Mouse (Mus musculus) urinary bladder, adult 2 months (tissue): Measurements from ENCODE around the gene Tmf1. TPM values are rescaled to one million over a fixed set of nuclear protein-coding genes. Genes with fewer than 3 reads are reported as not detected.

Source experiments
- DNase-seq: peaks from one replicate; pipeline ENCODE4 v3.0.0; 2022; ENCODE audit warnings: low spot score
- polyA plus RNA-seq: library from polyadenylated mRNA; depleted of rRNA; stranded (reverse); fragments of >200 nt; gene quantifications from 2 replicates; pipeline ENCODE4 v1.2.3, GENCODE M21; 2012; rRNA removed

The Tmf1 gene
- 4.2 and 8.2 TPM in 2 replicates for polyA plus RNA-seq

DNA sequence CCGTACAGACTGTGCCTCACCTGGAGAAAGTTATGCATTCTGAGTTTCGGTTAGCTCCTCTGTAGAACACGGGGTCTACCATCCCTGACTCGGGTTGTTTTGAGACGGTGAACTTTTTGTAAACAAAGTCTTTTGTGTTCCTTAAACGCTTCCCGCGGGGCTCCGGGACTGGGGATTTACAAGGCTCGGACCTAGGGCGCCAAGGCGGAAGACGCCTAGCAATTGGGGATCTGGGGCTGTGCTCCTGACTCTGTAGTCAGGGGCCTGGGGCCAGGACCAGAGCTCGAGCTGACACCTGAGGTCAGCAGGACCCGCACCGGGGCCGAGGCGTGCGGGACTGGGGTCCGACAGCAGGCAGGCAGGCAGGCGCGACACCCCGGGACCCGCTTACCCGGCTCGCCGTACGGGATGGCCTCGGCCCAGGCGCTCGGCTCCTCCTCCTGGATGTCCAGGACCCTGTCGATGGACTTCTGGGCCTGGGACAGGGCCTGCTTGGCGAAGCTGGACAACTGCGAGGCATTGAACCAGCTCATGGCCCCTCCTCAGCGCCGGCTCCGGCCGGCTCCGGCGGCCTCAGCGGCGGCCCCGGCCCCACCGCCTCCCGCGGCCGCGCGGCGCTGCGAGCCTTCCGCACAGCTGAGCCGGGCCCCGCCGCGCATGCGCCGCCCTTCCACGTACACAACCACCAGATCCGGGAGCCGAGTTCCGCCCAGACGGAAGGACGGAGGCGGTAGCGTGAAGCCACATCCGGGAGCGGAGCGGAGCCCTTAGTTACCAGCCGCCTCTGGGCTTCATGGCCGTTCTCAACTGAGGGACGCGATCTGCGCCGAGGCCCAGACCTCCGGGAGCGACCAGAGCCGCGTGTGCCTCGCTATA lies at the start of gene Tmf1:
Gene Tmf1 (minus strand): TSS at position 632 of the 876 bp plus-strand sequence.
- DNase-seq, result peak; percentile 93

DNA sequence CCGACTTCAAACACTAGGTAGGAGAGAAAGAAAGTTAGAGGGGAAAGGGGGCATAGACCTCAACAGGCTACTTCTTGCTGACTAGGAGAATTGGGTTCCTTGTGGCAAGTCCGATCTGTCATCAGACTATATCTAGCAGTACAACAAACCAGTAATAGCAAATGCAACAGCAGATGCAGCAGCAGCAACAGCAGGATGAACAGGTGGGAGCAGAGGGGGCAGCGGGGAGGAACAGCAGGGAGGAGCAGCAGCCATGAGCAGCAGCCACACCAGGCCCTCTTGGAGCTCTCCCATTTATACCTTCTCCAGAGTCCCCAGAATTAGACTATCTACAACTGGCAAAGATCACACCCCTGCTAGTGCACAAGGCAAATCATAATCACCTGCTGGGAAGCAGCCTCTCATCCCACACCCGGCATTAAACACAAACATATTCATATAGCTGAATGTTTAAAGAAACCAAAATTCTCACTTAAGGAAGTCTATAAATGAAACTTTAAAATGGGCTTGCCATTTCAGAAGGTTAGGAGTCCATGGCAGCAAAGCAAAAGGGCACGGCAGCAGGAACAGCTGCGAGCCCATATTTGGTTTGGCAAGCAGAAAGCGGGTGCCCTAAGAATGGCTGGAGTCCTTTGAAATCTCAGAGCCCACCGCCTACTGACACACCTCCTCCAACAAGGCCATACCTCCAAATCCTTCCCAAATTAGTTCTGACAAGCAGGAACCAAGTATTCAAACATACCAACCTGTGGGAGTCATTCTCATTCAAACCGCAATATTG lies 48.3 kb upstream of the Tmf1 start:
- DNase-seq, result no peak

DNA sequence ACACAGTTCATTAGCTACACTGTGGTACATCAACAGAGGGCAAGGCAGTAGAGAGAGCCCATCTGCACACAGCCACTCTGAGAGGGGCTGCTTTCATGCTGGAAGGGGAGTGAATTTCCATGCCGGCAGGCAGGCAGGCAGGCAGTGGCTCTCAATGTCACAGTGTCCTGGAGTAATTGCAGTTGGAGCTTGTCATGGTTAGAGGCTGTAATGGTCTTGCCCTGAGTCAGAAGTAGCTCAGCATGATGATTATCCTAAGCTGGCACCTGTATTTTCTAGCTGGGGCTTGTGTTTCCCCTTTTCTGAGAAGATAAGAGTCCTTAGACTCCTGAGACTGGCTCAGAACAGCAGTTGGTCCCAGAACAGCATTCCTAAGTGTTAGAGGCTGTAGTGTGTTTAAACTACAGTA lies 47.2 kb upstream of the Tmf1 start:
- DNase-seq, result no peak

DNA sequence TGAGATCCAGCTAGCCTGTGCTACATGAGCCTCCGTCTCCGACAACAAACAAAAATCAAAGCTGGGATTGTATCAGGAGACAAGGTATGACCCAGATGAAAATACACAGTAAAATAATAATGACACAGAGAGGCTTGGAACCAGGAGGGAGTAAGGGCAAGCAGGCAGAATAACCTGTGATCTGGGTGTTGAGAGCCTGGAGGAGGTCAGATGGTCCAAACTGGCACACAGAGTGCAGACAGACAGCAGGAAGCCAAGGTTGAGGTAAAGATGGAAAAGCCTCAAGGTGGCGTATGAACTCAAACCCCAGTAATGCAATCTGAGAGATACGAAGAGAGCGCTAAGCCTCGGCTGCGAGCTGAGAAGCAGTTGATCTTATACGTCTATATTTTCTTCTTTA lies 45.6 kb upstream of the Tmf1 start:
- DNase-seq, result no peak

DNA sequence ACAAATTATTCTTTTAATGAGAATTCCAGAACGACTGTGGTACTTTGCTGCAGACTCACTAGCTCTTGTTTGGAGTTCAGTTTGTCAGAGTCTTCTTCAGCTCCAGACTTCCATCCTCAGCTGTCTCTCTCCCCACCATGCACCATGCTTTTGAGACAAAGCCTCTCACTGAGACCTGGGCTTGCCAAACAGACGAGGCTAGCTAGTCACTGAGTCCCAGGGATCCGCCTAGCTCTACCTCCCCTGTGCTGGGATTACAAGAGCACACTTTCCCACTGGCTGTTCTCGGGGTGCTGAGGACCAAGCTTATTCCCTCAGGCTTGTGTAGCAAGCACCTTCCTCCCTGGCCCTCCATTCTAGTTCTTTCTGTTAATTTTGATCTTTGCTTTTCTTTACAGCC lies 44.6 kb upstream of the Tmf1 start:
- DNase-seq, result no peak

DNA sequence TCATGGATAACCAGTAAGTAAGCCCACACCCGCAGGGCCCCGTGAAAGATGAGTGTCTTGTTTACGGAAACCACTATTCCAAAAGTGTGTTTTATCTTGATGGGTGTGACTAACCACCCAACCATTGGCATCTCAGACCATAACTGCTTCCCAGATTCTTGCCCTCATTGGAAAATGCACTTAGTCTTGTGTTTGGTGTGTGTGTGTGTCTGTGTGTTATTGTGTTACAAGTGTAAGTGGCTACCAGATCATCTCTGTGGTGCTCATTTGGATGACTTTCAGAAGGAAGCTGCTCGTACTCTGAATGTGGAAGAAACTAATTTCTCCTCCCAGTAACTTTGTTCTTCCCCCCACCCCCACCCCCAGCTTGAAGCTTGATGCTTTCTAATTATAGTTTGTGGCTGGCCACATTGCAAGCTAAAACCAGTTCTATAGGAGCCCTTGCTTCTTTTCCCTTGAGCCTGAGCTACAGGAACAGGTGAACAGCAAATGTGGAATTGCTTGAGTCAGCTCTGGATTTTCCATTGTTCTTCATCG lies 44.1 kb upstream of the Tmf1 start:
- no peak for DNase-seq

DNA sequence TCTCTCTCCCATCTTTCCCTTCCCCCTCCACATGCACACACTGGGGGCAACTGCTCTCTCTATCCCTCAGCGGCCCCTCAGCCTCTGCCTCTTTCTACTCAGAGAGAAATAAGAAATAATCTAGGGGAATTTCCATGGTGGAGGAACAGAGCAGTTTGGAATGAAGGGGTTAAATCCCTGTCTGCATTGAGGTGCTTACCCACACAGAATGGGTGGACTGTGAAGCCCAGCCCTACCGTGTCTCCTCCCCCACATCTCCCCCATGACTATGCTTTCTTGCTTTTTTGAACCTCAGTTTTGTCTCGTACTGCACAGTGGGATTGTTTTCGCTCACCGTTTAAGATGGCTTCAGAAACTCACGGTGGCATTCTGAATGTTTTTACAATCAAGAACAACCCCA lies 43.4 kb upstream of the Tmf1 start:
- DNase-seq, result no peak

DNA sequence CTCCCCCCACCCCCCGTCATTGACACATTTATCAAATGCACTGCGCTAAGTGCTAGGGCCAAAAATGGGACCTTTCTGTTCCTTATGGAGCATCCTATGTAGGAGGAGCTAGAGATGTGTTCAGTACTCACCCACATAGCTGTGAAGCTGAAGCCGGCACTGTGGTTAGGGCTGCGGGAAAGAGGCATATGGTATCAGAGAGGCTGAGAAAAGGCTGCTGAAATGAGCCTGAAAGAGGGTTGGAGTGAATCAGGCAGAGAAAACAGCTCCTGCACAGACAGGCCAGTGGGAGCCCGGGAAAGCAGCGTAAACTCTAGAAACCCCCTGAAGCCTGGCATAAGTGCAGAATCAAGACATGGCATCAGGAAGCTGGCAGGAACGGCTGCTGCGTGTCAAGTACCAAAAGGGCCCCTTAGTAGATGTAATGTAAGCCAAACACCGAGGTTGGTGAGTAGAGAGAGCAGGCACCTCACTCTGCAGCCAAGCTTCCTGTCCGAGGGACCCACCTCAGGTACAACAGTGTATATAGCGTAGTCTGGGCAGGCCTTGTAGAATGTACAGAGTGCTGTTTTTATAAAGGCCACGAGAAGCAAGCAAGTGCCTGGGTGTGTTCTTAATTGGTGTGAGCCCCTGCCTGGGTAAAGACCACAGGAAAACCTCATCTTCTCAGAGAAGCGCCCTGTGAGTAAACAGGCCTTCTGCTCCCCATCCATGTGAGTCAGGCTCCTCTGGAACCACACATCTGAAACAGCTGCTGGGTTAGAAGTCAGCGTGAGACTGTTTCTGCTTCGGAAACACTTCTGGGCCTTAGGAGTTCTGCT lies 42.5 kb upstream of the Tmf1 start:
- DNase-seq, result no peak

DNA sequence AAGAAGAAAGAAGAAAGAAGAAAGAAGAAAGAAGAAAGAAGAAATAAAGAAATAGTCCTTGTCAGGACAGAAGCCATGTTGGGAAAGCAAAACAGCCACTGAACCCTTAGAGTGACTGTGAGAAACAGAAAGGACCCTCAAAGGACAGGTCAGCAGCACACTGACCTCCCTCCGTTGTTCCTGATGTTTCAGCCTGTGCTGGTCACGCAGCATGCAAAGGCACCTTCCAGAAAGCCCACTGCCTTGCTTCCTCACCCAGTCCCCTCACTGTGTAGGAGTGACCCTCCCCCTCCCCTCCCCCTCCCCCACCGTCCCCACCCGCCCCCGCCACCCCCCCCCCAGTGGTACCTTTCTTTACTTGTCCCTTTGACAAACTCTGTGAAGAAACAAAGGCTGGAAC lies 41.8 kb upstream of the Tmf1 start:
- no peak for DNase-seq

DNA sequence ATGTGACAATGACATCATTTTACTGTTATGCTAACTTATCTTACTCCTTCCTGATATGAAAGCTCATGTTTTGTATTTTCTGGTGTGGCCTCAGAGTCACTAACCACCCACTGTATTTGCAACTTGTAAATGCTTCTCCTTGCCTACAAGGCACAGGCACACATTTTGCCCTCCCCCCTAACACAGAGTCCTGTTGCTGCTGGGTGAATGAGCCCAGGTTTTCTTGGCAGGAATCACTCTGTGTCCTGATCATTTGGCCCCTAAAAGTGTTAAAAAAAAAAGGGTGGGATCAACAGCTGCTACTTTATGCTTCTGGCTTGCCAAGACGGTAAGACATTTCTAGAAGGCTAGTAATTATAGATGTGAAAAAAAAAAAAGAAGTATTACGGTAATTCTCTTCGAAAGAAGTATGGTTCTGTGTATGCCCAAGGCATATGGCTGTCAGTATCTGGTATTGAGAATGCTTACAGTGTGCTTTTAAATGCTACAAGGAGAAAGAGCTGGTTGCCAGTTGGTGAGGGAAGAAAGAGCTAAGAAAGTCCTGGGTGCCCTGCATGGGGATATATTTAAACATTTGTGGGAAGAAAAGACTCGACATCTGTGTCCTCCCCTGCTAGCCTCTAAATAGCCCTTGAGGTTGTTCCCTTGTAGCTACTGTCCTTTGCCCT lies 37.4 kb upstream of the Tmf1 start:
- DNase-seq, result no peak

DNA sequence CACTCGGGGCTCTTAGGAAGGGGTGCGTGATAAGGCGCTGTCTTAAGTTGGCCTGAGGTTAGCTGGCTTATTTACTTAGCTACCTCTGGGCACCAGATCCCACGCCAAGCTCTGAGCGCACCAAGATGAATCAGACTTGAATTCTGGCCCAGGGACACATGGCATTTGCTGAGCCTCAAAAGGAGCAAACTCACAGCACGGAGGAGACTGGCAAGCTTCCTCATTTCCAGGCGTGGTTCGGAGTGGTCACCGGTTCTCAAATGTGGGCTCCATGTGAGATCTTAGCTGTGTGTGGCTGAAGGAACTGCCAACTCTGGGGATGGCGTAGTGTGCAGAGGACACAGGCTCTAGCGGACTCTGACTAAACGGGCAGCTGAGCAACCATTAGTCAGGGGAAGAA lies 33.1 kb upstream of the Tmf1 start:
- peak; percentile 48 for DNase-seq

DNA sequence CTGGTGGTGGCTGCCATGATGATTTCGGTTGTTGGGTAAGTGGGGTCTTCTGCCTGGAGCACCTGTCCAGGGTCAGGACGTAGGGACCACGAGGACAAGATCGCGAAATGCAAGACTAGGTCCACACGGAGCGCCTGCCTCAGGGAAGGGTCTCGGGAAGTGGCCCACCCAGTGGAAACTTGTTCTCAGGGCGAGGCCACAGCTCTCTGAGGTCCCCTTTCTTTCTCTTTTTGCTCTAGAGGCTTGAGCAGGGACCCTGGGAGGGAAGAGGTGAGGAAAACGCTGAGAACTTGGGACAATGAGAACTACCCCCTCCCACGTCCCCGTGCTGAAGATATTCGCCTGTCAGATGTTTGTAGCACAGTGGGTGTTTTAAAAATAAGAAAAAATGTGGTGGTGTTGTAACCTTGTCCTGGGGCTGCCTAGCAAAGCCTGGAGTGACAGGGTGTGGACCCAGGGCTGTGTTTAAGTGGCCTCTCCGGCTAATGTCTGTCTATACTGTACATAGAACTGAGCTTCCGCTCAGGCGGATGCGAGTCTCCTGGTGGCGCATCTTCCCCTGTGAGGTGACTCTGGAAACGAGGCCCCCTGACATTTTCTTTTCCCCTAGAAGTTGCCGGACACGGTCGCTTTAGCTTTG lies 32.2 kb upstream of the Tmf1 start:
- no peak for DNase-seq

DNA sequence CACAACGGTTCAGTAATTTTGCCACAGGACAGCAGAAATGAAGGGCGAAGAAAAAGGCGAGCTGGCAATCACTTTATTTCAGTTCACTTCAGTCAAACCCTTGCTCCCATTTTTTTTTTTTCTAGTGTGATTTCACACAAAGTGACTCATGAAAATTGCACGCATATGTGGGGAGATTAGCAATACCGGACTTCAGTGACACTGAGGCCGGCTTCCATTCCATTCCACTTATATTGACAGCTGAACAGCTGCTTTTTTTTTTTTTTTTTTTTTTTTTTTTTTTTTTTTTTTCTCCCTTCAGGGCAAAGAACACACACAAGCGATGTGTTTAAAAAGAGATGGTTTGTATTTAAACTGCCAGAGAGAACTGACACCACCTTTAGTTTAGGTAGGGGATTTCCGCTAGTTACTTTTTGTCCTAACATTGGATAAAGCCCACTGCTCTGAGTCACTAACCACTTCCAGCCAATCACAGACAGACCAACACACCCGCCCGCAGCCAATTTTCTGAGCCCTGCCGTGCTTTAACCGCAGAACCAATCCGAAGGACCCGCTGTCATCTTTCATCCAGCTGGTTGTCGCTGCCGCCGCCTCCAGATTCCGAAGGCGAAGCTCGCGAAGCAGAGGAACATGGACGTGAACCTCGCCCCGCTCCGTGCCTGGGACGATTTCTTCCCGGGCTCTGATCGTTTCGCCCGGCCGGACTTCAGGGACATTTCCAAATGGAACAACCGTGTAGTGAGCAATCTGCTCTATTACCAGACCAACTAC lies 31.5 kb upstream of the Tmf1 start, which contains the start of gene Arl6ip5:
Gene Arl6ip5 (plus strand): TSS at position 499 of the 771 bp plus-strand sequence.
- DNase-seq, result peak; percentile 69

DNA sequence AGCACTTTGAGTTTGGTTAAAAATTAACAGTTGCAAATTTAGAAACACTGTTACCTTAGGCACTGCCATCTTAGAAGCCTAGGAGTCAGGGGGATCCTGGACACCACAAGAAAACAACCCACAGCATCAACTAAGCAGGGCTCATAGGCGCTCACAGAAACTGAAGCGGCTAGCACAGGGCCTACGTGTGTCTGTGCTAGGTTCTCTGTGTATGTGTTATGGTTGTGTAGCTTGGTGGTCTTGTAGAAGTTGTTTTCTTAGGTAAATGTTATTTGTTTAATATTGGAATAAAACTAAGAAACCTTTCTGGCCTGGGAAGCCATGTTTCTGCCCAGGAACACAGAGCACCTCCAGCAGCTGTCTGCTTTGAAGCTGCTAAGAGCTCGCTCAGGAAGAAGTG lies 30.8 kb upstream of the Tmf1 start:
- DNase-seq, result no peak

DNA sequence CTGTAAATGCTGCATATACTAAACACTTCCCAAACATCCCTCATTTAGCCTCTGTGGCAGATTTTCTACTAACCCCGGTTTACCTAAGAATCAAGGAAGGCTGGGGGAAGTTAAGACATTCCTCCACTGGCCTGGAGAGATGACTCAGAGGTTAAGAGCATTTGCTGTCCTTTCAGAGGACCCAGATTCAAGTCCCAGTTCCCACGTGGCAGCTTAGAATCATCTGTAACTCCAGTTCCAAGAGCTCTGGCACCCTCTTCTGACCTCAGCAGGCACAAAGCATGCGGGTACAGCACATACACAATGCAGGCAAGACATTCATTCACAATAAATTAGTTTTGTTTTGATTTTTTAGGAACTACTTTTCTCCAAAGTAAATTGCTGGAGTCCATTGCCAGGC lies 30.3 kb upstream of the Tmf1 start:
- no peak for DNase-seq

DNA sequence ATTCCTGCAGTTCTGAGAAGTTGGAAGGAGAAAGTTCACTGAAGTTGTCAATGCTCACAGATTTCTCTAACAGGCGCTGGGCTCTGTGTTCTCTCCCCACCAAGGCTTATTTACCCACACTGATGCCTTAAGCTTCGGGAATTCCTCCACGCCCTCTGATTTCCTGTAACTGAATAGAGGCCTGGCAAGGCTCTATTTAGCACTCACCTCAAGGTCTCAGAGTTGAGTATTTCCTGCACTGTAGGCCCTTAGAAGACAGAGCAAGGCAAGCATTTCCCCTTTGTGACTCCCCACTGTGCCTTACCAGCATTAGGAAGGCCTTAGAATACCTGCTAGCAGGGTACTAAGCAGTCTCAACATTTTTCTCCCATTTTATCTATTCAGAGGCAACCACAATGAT lies 29.5 kb upstream of the Tmf1 start:
- DNase-seq, result no peak

DNA sequence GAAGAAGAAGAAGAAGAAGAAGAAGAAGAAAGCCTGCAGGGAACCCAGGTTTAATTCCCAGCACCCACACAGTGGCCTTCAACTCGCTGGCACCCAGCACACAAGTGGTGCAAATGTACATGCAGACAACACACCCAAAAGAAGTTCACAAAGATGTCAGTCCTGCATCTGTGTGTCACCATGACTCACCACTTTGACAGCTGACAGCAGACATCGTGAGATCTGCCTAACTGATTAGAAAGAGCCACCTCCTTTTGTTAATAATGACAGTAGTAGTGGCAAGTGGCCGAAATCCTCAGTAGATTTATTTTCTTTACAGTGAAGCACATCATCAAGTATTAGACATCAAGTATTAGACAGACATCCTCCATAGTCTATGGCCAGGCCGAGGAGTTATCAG lies 28.2 kb upstream of the Tmf1 start:
- no peak for DNase-seq

DNA sequence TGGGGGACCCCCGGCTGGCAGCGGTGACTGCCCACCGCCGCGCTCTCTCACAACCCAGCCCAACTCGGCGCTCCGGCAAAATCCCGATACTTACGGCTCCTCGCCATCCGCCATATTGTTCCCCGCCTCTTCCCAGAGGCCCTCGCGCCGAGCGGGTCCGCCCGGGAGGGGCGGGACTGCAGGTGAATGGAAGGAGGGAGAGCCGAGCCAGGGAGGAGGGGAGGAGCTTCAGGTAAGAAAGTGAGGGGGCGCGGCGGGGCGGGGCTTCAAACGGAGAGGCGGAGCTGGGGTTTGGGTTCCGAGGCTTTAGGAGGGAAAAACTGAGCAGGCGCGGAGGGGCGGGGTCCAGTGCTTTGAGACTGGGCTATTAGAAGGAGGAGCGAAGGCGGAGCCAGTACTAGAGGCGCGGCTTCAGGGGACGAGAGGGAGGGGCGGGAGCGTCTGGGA lies 26.5 kb upstream of the Tmf1 start, which contains the start of gene Uba3:
Gene Uba3 (minus strand): TSS at position 209 of the 447 bp plus-strand sequence.
- peak; percentile 91 for DNase-seq

DNA sequence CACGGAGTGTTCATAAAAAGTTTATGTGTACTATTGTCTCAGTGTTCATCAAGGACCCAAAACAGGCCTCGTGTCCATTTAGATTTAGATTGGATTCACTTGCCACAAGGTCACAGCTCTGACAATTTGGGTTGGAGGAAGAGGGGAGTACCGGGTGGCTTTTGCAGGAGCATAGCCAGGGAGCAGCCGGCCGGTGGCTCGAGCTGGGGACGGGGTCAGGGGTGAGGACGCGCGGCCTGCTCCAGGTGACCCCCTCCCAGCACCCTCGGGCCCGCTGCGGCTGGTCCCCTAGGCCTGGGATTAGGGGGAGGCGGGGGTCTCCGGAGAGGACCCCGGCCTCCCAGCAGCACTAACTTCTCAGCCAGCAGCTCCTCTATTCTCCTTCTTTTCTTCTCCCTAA lies 26.0 kb upstream of the Tmf1 start:
- peak; percentile 46 for DNase-seq
